Mouse (Mus musculus) stomach, embryonic 14.5 days (tissue): ENCODE results near the gene Ceacam1. TPM values are rescaled to one million over a fixed set of nuclear protein-coding genes. Genes with fewer than 3 reads are reported as not detected.

Experiments
- ATAC-seq: fragments of 200-750 bp; cut with Nextera tagmentation; 2 replicates; pipeline ENCODE4 v1.8.0; 2017; ENCODE audit warnings: low read depth, moderate TSS enrichment; ENCODE audit not compliant: insufficient number of reproducible peaks, insufficient read depth, low FRiP score
- H3K27ac ChIP-seq: fragments of 300-500 bp; sonication (generic); 2 replicates; pipeline ENCODE4 v1.5.1; 2014; ENCODE audit warnings: mild to moderate bottlenecking, low read length, moderate library complexity, mixed read lengths
- H3K27me3 ChIP-seq: fragments of 300-500 bp; sonication (generic); 2 replicates; pipeline ENCODE4 v1.6.1; 2014; ENCODE audit warnings: low read length, control low read depth, mixed read lengths; ENCODE audit not compliant: control insufficient read depth, insufficient read depth
- H3K36me3 ChIP-seq: fragments of 300-500 bp; sonication (generic); 2 replicates; pipeline ENCODE4 v1.6.1; 2014; ENCODE audit warnings: mild to moderate bottlenecking, control low read depth, low read length, moderate library complexity, mixed read lengths; ENCODE audit not compliant: control insufficient read depth, insufficient read depth
- H3K4me1 ChIP-seq: fragments of 300-500 bp; sonication (generic); 2 replicates; pipeline ENCODE4 v1.6.1; 2014; ENCODE audit warnings: low read length, control low read depth, mixed read lengths; ENCODE audit not compliant: control insufficient read depth, insufficient read depth
- H3K4me2 ChIP-seq: fragments of 300-500 bp; sonication (generic); replicated peaks from 2 replicates; pipeline ENCODE4 v1.6.1; 2014; ENCODE audit warnings: low read depth, low read length, control low read depth
- H3K4me3 ChIP-seq: fragments of 300-500 bp; sonication (generic); 2 replicates; pipeline ENCODE4 v1.5.1; 2014; ENCODE audit warnings: low read depth, low read length, control low read depth
- H3K9ac ChIP-seq: fragments of 300-500 bp; sonication (generic); replicated peaks from 2 replicates; pipeline ENCODE4 v1.6.1; 2014; ENCODE audit warnings: low read depth, mild to moderate bottlenecking, control low read depth, low read length, moderate library complexity, mixed read lengths
- H3K9me3 ChIP-seq: fragments of 300-500 bp; sonication (generic); 2 replicates; pipeline ENCODE4 v1.6.1; 2016; ENCODE audit warnings: low read depth, low read length, control low read depth; ENCODE audit not compliant: control insufficient read depth
- whole genome bisulfite sequencing: fragments of 180-500 bp; shearing (Covaris S2); extraction: QIAGEN DNeasy Blood & Tissue Kit; methylation state at CpG from one replicate; pipeline ENCODE4 v1.1.7; 2014; 5-methylcytosine and 5-hydroxymethylcytosine counted together
- polyA plus RNA-seq: library from polyadenylated mRNA; unstranded; fragments of >200 nt; fragmentation: Nextera tagmentation; extraction: Ambion mirVana; gene quantifications from 2 replicates; pipeline ENCODE4 v1.2.1, GENCODE M21; 2014

Ceacam1 gene
- polyA plus RNA-seq, 1 experiment from 2014 or later: 14.8 TPM

GRCm38 (mm10) chr7:25436226-25436625, 41.2 kb downstream of the Ceacam1 start:
- ATAC-seq: no peak
- no peak overlapping the region for H3K4me2 ChIP-seq
- WGBS: 75% methylated on average over 6 of the region's 6 CpGs
- no peaks in the 10 kb centered on the region for H3K36me3 ChIP-seq
- no peak overlapping the region; the same call in 1 of the 2 replicates for H3K27ac ChIP-seq
- no peaks in the 10 kb centered on the region for H3K9me3 ChIP-seq
- no peak overlapping the region for H3K4me3 ChIP-seq
- H3K27me3 ChIP-seq: no peaks in the 10 kb centered on the region
- H3K4me1 ChIP-seq: peaks cover 10% of the 10 kb centered on the region; the same call in 1 of the 2 replicates
- H3K9ac ChIP-seq: no peak overlapping the region

GRCm38 (mm10) chr7:25435546-25435851, 41.9 kb downstream of the Ceacam1 start:
- ATAC-seq: no peak
- 90% methylated on average over 2 of the region's 2 CpGs for WGBS

GRCm38 (mm10) chr7:25434654-25435545, 42.5 kb downstream of the Ceacam1 start:
- Histone ChIP-seq H3K27me3 (no peaks in the 10 kb centered on the region), H3K9me3 (no peaks in the 10 kb centered on the region), H3K9ac (no peak overlapping the region), H3K4me2 (no peak overlapping the region), H3K4me1 (peaks cover 10% of the 10 kb centered on the region; the same call in 1 of the 2 replicates), H3K27ac (no peak overlapping the region), H3K4me3 (no peak overlapping the region), H3K36me3 (no peaks in the 10 kb centered on the region)
- no peak for ATAC-seq
- WGBS: 84% methylated on average over 10 of the region's 10 CpGs

More at GRCm38 (mm10) chr7:25435546-25435851, 41.9 kb downstream of the Ceacam1 start:
- Histone ChIP-seq H3K4me2 (no peak overlapping the region), H3K4me3 (no peak overlapping the region), H3K4me1 (peaks cover 10% of the 10 kb centered on the region; the same call in 1 of the 2 replicates), H3K27me3 (no peaks in the 10 kb centered on the region), H3K9ac (no peak overlapping the region), H3K27ac (no peak overlapping the region), H3K9me3 (no peaks in the 10 kb centered on the region), H3K36me3 (no peaks in the 10 kb centered on the region)

GRCm38 (mm10) chr7:25433781-25434560, 43.4 kb downstream of the Ceacam1 start:
- Histone ChIP-seq H3K9ac (no peak overlapping the region), H3K4me3 (no peak overlapping the region), H3K27me3 (no peaks in the 10 kb centered on the region), H3K9me3 (no peaks in the 10 kb centered on the region), H3K36me3 (no peaks in the 10 kb centered on the region), H3K4me2 (no peak overlapping the region), H3K27ac (peak overlapping the region; percentile 66; the same call in 1 of the 2 replicates), H3K4me1 (peaks cover 10% of the 10 kb centered on the region; the same call in 1 of the 2 replicates)
- WGBS: 82% methylated on average over 9 of the region's 9 CpGs
- no peak for ATAC-seq

- Histone ChIP-seq H3K4me2 (no peak overlapping the region), H3K36me3 (no peaks in the 10 kb centered on the region), H3K27me3 (no peaks in the 10 kb centered on the region), H3K4me1 (peaks cover 10% of the 10 kb centered on the region; the same call in 1 of the 2 replicates), H3K4me3 (no peak overlapping the region), H3K9ac (no peak overlapping the region), H3K9me3 (no peaks in the 10 kb centered on the region), H3K27ac (peak overlapping the region; percentile 66; the same call in 1 of the 2 replicates)
- WGBS: 23% methylated on average over 5 of the region's 5 CpGs
- peak; percentile 73 for ATAC-seq
Measured at GRCm38 (mm10) chr7:25433007-25433541, 44.3 kb downstream of the Ceacam1 start.

GRCm38 (mm10) chr7:25432381-25432780, 45.0 kb downstream of the Ceacam1 start:
- no peaks in the 10 kb centered on the region for H3K9me3 ChIP-seq
- H3K9ac ChIP-seq: no peak overlapping the region
- no peak overlapping the region for H3K4me3 ChIP-seq
- no peak overlapping the region for H3K4me2 ChIP-seq
- 89% methylated on average over 6 of the region's 6 CpGs for WGBS
- no peak for ATAC-seq
- peak overlapping the region; percentile 66; the same call in 1 of the 2 replicates for H3K27ac ChIP-seq
- H3K27me3 ChIP-seq: no peaks in the 10 kb centered on the region
- H3K4me1 ChIP-seq: peaks cover 10% of the 10 kb centered on the region; the same call in 1 of the 2 replicates
- no peaks in the 10 kb centered on the region for H3K36me3 ChIP-seq

- H3K27me3 ChIP-seq: no peaks in the 10 kb centered on the region
- H3K9ac ChIP-seq: no peak overlapping the region
- no peak overlapping the region for H3K4me2 ChIP-seq
- no peaks in the 10 kb centered on the region for H3K36me3 ChIP-seq
- H3K4me1 ChIP-seq: peaks cover 10% of the 10 kb centered on the region; the same call in 1 of the 2 replicates
- 68% methylated on average over 4 of the region's 4 CpGs for WGBS
- no peak for ATAC-seq
- H3K27ac ChIP-seq: peak overlapping the region; percentile 4; the same call in 1 of the 2 replicates
- H3K4me3 ChIP-seq: no peak overlapping the region
- H3K9me3 ChIP-seq: no peaks in the 10 kb centered on the region
Measured at GRCm38 (mm10) chr7:25429886-25430784, 47.3 kb downstream of the Ceacam1 start.
